Mouse (Mus musculus): Measurements from ENCODE around the gene Nfkb1. TPM values are rescaled to one million over a fixed set of nuclear protein-coding genes. Genes with fewer than 3 reads are reported as not detected.

Gene Nfkb1
- polyA plus RNA-seq, 1 experiment from 2014 or later = 23.5 TPM

DNA sequence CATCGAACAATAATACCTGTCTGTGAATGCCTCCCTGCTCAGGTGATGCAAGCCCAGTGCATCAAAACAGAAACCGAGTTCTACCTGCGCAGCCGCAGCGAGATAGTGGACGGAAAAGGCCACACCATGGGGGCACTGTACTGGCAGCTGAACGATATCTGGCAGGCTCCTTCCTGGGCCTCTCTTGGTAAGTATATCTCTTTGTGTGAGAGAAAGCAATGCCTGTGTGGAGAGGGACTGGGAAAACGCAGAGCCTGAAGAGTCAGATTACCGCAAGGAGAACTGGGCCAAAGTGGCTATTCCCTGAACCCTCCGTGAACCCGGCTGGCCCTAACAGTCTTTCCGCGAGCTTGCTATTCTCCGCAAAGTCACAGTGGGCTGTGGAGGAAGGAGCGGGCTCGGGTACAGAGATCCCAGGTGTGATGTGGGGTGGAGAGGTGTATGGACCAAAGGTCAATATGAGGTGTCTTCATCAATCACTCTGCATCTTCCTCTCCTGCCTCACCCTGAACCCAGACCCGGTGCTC lies 128.1 kb downstream of the Nfkb1 start:
- Histone ChIP-seq H3K36me3 (ENCODE audit: control insufficient read depth, insufficient read depth, low read length) (peaks cover 34% of the 10 kb centered on the region), H3K4me1 (ENCODE audit: control insufficient read depth in 2 of 2, insufficient read depth in 2 of 2, low read length in 2 of 2) (peaks cover 7 to 12% of the 10 kb centered on the region in 2 experiments; a peak in 3 of 4 replicates), H3K27me3 (ENCODE audit: control insufficient read depth, insufficient read depth, low read length) (no peaks in the 10 kb centered on the region), H3K9ac (ENCODE audit: low read length) (peak overlapping the region; percentile 42), H3K4me3 (ENCODE audit: control insufficient read depth in 1 of 2, insufficient read depth in 1 of 2, low read depth in 1 of 2, low read length in 2 of 2) (no peak overlapping the region), H3K9me3 (ENCODE audit: control insufficient read depth, low read length) (no peaks in the 10 kb centered on the region), H3K27ac (replicated peaks in 1 of 2; ENCODE audit: control insufficient read depth in 1 of 2, insufficient read depth in 1 of 2, low read depth in 2 of 2, low read length in 2 of 2) (peak overlapping the region in 1 of 2 experiments; percentile 35; a peak in 1 of 4 replicates), H3K4me2 (ENCODE audit: low read length) (no peak overlapping the region)
- WGBS = 52% methylated on average over 17 of the region's 17 CpGs
- no peak for ATAC-seq (ENCODE audit: insufficient number of reproducible peaks, insufficient read depth, low FRiP score, low read depth)

- no peaks in the 10 kb centered on the region for H3K27me3 ChIP-seq (ENCODE audit: control insufficient read depth, insufficient read depth, low read length)
- no peak overlapping the region for H3K27ac ChIP-seq (replicated peaks in 1 of 2; ENCODE audit: control insufficient read depth in 1 of 2, insufficient read depth in 1 of 2, low read depth in 2 of 2, low read length in 2 of 2)
- H3K9ac ChIP-seq (ENCODE audit: low read length) = no peak overlapping the region
- WGBS = 70% methylated on average over 7 of the region's 7 CpGs
- peaks cover 5% of the 10 kb centered on the region in 2 experiments; a peak in 2 of 4 replicates for H3K4me1 ChIP-seq (ENCODE audit: control insufficient read depth in 2 of 2, insufficient read depth in 2 of 2, low read length in 2 of 2)
- H3K4me3 ChIP-seq (ENCODE audit: control insufficient read depth in 1 of 2, insufficient read depth in 1 of 2, low read depth in 1 of 2, low read length in 2 of 2) = no peak overlapping the region
- H3K36me3 ChIP-seq (ENCODE audit: control insufficient read depth, insufficient read depth, low read length) = peaks cover 38% of the 10 kb centered on the region
- no peaks in the 10 kb centered on the region for H3K9me3 ChIP-seq (ENCODE audit: control insufficient read depth, low read length)
- ATAC-seq (ENCODE audit: insufficient number of reproducible peaks, insufficient read depth, low FRiP score, low read depth) = no peak
- H3K4me2 ChIP-seq (ENCODE audit: low read length) = no peak overlapping the region
Observed at GRCm38 (mm10) chr3:135562036-135562435, 129.3 kb downstream of the Nfkb1 start.

DNA sequence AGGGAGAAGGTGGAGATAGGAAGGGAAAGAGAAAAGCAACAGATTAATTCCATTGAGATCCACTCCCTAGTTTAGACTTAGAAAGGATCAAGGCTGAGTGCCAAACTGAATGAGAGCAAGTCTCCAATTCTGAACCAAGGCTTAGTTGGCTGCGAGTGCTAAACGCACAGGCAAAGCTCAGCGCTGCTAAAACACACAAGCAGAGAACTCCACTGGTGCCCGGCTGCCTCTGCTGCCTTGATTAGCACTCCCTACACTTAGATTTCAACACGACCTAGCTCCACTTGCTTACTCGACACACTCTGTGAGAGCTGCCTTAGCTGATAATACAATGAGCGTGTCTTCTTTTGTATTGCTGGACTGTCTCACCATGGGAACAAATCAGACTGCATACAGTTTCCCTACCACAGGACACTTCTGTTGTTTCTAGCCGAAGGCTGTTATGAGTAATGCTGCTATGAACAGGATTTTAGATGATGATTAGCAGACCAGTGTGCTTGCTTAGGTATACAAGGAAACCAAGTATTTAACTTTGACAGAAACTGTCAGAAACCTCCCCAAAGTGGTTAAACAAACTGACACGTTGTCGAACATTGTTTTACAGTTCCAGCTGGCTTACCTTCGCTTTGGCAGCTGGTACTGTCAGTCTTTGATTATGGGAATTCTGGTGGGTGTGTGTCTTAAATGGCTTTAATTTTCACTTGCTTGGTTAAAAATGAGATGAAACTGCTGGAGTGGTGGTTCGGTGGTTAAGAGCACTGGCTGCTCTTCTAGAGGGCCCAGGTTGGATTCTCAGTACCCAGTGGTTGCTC lies 134.3 kb downstream of the Nfkb1 start:
- H3K4me1 ChIP-seq (ENCODE audit: control insufficient read depth in 2 of 2, insufficient read depth in 2 of 2, low read length in 2 of 2) = no peaks in the 10 kb centered on the region
- no peak overlapping the region for H3K27ac ChIP-seq (replicated peaks in 1 of 2; ENCODE audit: control insufficient read depth in 1 of 2, insufficient read depth in 1 of 2, low read depth in 2 of 2, low read length in 2 of 2)
- no peaks in the 10 kb centered on the region for H3K27me3 ChIP-seq (ENCODE audit: control insufficient read depth, insufficient read depth, low read length)
- H3K9ac ChIP-seq (ENCODE audit: low read length) = no peak overlapping the region
- H3K36me3 ChIP-seq (ENCODE audit: control insufficient read depth, insufficient read depth, low read length) = peaks cover 38% of the 10 kb centered on the region
- no peaks in the 10 kb centered on the region for H3K9me3 ChIP-seq (ENCODE audit: control insufficient read depth, low read length)
- H3K4me3 ChIP-seq (ENCODE audit: control insufficient read depth in 1 of 2, insufficient read depth in 1 of 2, low read depth in 1 of 2, low read length in 2 of 2) = no peak overlapping the region
- H3K4me2 ChIP-seq (ENCODE audit: low read length) = no peak overlapping the region
- ATAC-seq (ENCODE audit: insufficient number of reproducible peaks, insufficient read depth, low FRiP score, low read depth) = no peak
- 86% methylated on average over 12 of the region's 12 CpGs for WGBS

GRCm38 (mm10) chr3:135556052-135556587 lies 135.2 kb downstream of the Nfkb1 start:
- no peaks in the 10 kb centered on the region for H3K9me3 ChIP-seq (ENCODE audit: control insufficient read depth, low read length)
- no peak overlapping the region for H3K27ac ChIP-seq (replicated peaks in 1 of 2; ENCODE audit: control insufficient read depth in 1 of 2, insufficient read depth in 1 of 2, low read depth in 2 of 2, low read length in 2 of 2)
- no peak overlapping the region for H3K4me2 ChIP-seq (ENCODE audit: low read length)
- 64% methylated on average over 7 of the region's 7 CpGs for WGBS
- no peak for ATAC-seq (ENCODE audit: insufficient number of reproducible peaks, insufficient read depth, low FRiP score, low read depth)
- H3K4me1 ChIP-seq (ENCODE audit: control insufficient read depth in 2 of 2, insufficient read depth in 2 of 2, low read length in 2 of 2) = no peaks in the 10 kb centered on the region
- no peak overlapping the region for H3K9ac ChIP-seq (ENCODE audit: low read length)
- H3K4me3 ChIP-seq (ENCODE audit: control insufficient read depth in 1 of 2, insufficient read depth in 1 of 2, low read depth in 1 of 2, low read length in 2 of 2) = no peak overlapping the region
- no peaks in the 10 kb centered on the region for H3K27me3 ChIP-seq (ENCODE audit: control insufficient read depth, insufficient read depth, low read length)
- peaks cover 43% of the 10 kb centered on the region for H3K36me3 ChIP-seq (ENCODE audit: control insufficient read depth, insufficient read depth, low read length)

DNA sequence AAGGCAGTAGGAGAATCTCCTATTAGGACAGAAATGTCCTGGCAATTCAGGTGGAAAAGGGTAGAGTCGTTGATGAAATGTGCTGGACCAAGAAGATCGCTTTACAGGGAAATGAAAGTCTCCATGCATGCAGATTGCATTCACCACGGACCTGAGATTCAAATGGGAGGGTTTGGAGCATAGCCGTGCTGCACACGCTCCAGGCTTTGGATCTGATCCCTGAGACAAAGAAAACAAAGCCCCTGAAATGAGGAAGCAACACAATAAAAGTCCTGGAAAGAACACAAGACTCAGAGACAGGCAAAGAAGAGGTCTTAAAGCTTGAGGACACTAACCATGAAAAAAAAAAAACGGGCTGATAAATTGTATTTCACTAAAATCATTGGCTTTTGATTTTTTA lies 136.2 kb downstream of the Nfkb1 start:
- no peaks in the 10 kb centered on the region for H3K27me3 ChIP-seq (ENCODE audit: control insufficient read depth, insufficient read depth, low read length)
- no peaks in the 10 kb centered on the region for H3K4me1 ChIP-seq (ENCODE audit: control insufficient read depth in 2 of 2, insufficient read depth in 2 of 2, low read length in 2 of 2)
- peaks cover 41% of the 10 kb centered on the region for H3K36me3 ChIP-seq (ENCODE audit: control insufficient read depth, insufficient read depth, low read length)
- ATAC-seq (ENCODE audit: insufficient number of reproducible peaks, insufficient read depth, low FRiP score, low read depth) = no peak
- WGBS = 80% methylated on average over 6 of the region's 6 CpGs
- no peak overlapping the region for H3K27ac ChIP-seq (replicated peaks in 1 of 2; ENCODE audit: control insufficient read depth in 1 of 2, insufficient read depth in 1 of 2, low read depth in 2 of 2, low read length in 2 of 2)
- H3K9me3 ChIP-seq (ENCODE audit: control insufficient read depth, low read length) = no peaks in the 10 kb centered on the region
- H3K9ac ChIP-seq (ENCODE audit: low read length) = no peak overlapping the region
- no peak overlapping the region for H3K4me2 ChIP-seq (ENCODE audit: low read length)
- H3K4me3 ChIP-seq (ENCODE audit: control insufficient read depth in 1 of 2, insufficient read depth in 1 of 2, low read depth in 1 of 2, low read length in 2 of 2) = no peak overlapping the region

- Histone ChIP-seq H3K27ac (replicated peaks in 1 of 2; ENCODE audit: control insufficient read depth in 1 of 2, insufficient read depth in 1 of 2, low read depth in 2 of 2, low read length in 2 of 2) (no peak overlapping the region), H3K4me3 (ENCODE audit: control insufficient read depth in 1 of 2, insufficient read depth in 1 of 2, low read depth in 1 of 2, low read length in 2 of 2) (no peak overlapping the region), H3K4me1 (ENCODE audit: control insufficient read depth in 2 of 2, insufficient read depth in 2 of 2, low read length in 2 of 2) (no peaks in the 10 kb centered on the region), H3K36me3 (ENCODE audit: control insufficient read depth, insufficient read depth, low read length) (peaks cover 50% of the 10 kb centered on the region), H3K27me3 (ENCODE audit: control insufficient read depth, insufficient read depth, low read length) (no peaks in the 10 kb centered on the region), H3K9me3 (ENCODE audit: control insufficient read depth, low read length) (no peaks in the 10 kb centered on the region), H3K9ac (ENCODE audit: low read length) (no peak overlapping the region), H3K4me2 (ENCODE audit: low read length) (no peak overlapping the region)
- no peak for ATAC-seq (ENCODE audit: insufficient number of reproducible peaks, insufficient read depth, low FRiP score, low read depth)
- WGBS = 78% methylated on average over 5 of the region's 5 CpGs
Observed at GRCm38 (mm10) chr3:135552874-135553273, 138.5 kb downstream of the Nfkb1 start.

- no peak overlapping the region for H3K9ac ChIP-seq (ENCODE audit: low read length)
- H3K4me1 ChIP-seq (ENCODE audit: control insufficient read depth in 2 of 2, insufficient read depth in 2 of 2, low read length in 2 of 2) = peaks cover 0 to 4% of the 10 kb centered on the region in 2 experiments; a peak in 2 of 4 replicates
- 91% methylated on average over 8 of the region's 8 CpGs for WGBS
- no peak for ATAC-seq (ENCODE audit: insufficient number of reproducible peaks, insufficient read depth, low FRiP score, low read depth)
- H3K9me3 ChIP-seq (ENCODE audit: control insufficient read depth, low read length) = no peaks in the 10 kb centered on the region
- H3K27ac ChIP-seq (replicated peaks in 1 of 2; ENCODE audit: control insufficient read depth in 1 of 2, insufficient read depth in 1 of 2, low read depth in 2 of 2, low read length in 2 of 2) = no peak overlapping the region
- H3K36me3 ChIP-seq (ENCODE audit: control insufficient read depth, insufficient read depth, low read length) = peaks cover 63% of the 10 kb centered on the region
- no peak overlapping the region for H3K4me2 ChIP-seq (ENCODE audit: low read length)
- H3K4me3 ChIP-seq (ENCODE audit: control insufficient read depth in 1 of 2, insufficient read depth in 1 of 2, low read depth in 1 of 2, low read length in 2 of 2) = no peak overlapping the region
- no peaks in the 10 kb centered on the region for H3K27me3 ChIP-seq (ENCODE audit: control insufficient read depth, insufficient read depth, low read length)
Observed at GRCm38 (mm10) chr3:135547298-135547697, 144.0 kb downstream of the Nfkb1 start.
